Comparison of ENCODE assay signal across 6 mouse cellular contexts in genomic region chr5:3278956-3279355, GRCm38 (mm10).
DNase-seq lines count a peak whose midpoint lies in the region; TF ChIP-seq lines count a peak whose summit lies in the region.
"Not testable (repeated sequence)": the region's sequence is repeated elsewhere in the genome, so short reads cannot be mapped to it uniquely, and the experiment has no call there.

No protein-coding gene starts in this region.

- H3K27me3 ChIP-seq in MEL (ENCODE audit: control insufficient read depth in 1 of 2, insufficient read depth in 2 of 2, low read length in 2 of 2); splenic B cell, adult 2 months (ENCODE audit: control insufficient read depth, insufficient read depth, low read length, poor library complexity, severe bottlenecking): not testable (repeated sequence)

- TF ChIP-seq CTCF in MEL (IDR thresholded peaks at IDR 0.05 in 2 of 3, conservative IDR thresholded peaks at IDR 0.05 in 1 of 3; ENCODE audit: control insufficient read depth in 1 of 3, insufficient read depth in 1 of 3, low read depth in 2 of 3, low read length in 3 of 3, poor library complexity in 1 of 3, severe bottlenecking in 1 of 3): not testable (repeated sequence)

- not testable (repeated sequence) for H3K9me3 ChIP-seq in MEL (replicated peaks; ENCODE audit: insufficient read depth, low read length)

- TF ChIP-seq EP300 in MEL (IDR thresholded peaks at IDR 0.05; ENCODE audit: low read depth in 1 of 2, low read length in 2 of 2): not testable (repeated sequence)

- not testable (repeated sequence) for H3K36me3 ChIP-seq in MEL (ENCODE audit: control insufficient read depth in 1 of 2, insufficient read depth in 2 of 2, low read length in 2 of 2); splenic B cell, adult 2 months (ENCODE audit: control insufficient read depth, insufficient read depth, low read length, poor library complexity, severe bottlenecking)

- not testable (repeated sequence) for H3K9ac ChIP-seq in MEL (ENCODE audit: control insufficient read depth, low read depth, low read length, poor library complexity, severe bottlenecking)

- TF ChIP-seq RAD21 in MEL (IDR thresholded peaks at IDR 0.05; ENCODE audit: low read depth, low read length): not testable (repeated sequence)

- not testable (repeated sequence) for H3K79me2 ChIP-seq in MEL (ENCODE audit: control insufficient read depth, insufficient read depth, low read length, poor library complexity)

- not testable (repeated sequence) for H3K27ac ChIP-seq in MEL (ENCODE audit: control insufficient read depth, low read depth, low read length)

- TF ChIP-seq POLR2A in MEL (IDR thresholded peaks at IDR 0.05; ENCODE audit: control insufficient read depth in 1 of 2, insufficient read depth in 1 of 2, low read depth in 1 of 2, low read length in 2 of 2, poor library complexity in 1 of 2): not testable (repeated sequence)

- DNase-seq in 416B (ENCODE audit: low read depth) (peak; percentile 49), MEL (ENCODE audit: low read depth, low spot score) (peak; percentile 51), MEL-GATA-1-ER (ENCODE audit: extremely low read depth, low read depth) (peak; percentile 16), R1 (ENCODE audit: low read depth, low spot score) (peak; percentile 51)
- DNase-seq in heart, adult 11 months: peak; percentile 61
- peak; percentile 2 for DNase-seq in splenic B cell, adult 2 months (ENCODE audit: low read depth, low spot score)

- not testable (repeated sequence) for H3K4me1 ChIP-seq in MEL (ENCODE audit: control insufficient read depth in 1 of 2, insufficient read depth in 2 of 2, low read length in 2 of 2)

- not testable (repeated sequence) for H3K4me3 ChIP-seq in MEL (ENCODE audit: control insufficient read depth in 1 of 2, insufficient read depth in 1 of 2, low read depth in 2 of 2, low read length in 2 of 2)

Comparison
In these comparisons a context has a peak if more than half of its experiments do, and no peak if none do; other contexts are left out.
1. DNase-seq: peak in every context shown above with its lines; median percentile 61 in heart, adult 11 months; 51 in MEL; 51 in R1; 49 in 416B; 16 in MEL-GATA-1-ER; 2 in splenic B cell, adult 2 months.